Mouse (Mus musculus) E14TG2a.4 (cell line): ENCODE measurements at regions not wholly inside any gene's neighbourhood (a gene's known extent, or its start where the extent isn't known, plus 50 kb on each side); places are given as distances from the start of the nearest gene placed in this dataset.

ENCODE experiments used
- CTCF ChIP-seq: conservative IDR thresholded peaks from 2 replicates; pipeline ENCODE4 v1.5.1; 2014; ENCODE audit warnings: low read length
- NANOG ChIP-seq: IDR thresholded peaks from 2 replicates; pipeline ENCODE4 v1.6.1; 2014; ENCODE audit warnings: borderline replicate concordance, low read length, mixed read lengths

- no peak for TF ChIP-seq CTCF
- TF ChIP-seq NANOG, result no peak
Measured at GRCm38 (mm10) chr2:48501387-48501786, 312.5 kb upstream of the Acvr2a start.
